Mouse (Mus musculus) G1E (cell line): Measurements from ENCODE around the gene P3h1. TPM values are rescaled to one million over a fixed set of nuclear protein-coding genes. Genes with fewer than 3 reads are reported as not detected.
A peak's percentile ranks its signal among the peaks of the same experiment; 100 is the strongest.

ENCODE experiments used
- ATAC-seq: 2 replicates; pipeline ENCODE4 v1.8.0; 2016; ENCODE audit warnings: mild to moderate bottlenecking; ENCODE audit not compliant: insufficient number of reproducible peaks, poor library complexity, low FRiP score, severe bottlenecking; ENCODE audit errors: extremely low read depth
- DNase-seq: peaks from one replicate; pipeline ENCODE4 v3.0.0; 2012; ENCODE audit warnings: low spot score
- H3K27me3 ChIP-seq: 2 replicates; pipeline ENCODE4 v1.6.1; 2012; ENCODE audit warnings: mild to moderate bottlenecking, low read length, inconsistent platforms; ENCODE audit not compliant: insufficient read depth
- H3K36me3 ChIP-seq: replicated peaks from 2 replicates; pipeline ENCODE3; 2012; ENCODE audit warnings: mild to moderate bottlenecking, inconsistent platforms
- H3K4me1 ChIP-seq: 2 replicates; pipeline ENCODE4 v1.6.1; 2012; ENCODE audit warnings: low read depth, low read length, inconsistent platforms, mixed read lengths; ENCODE audit not compliant: insufficient read depth
- H3K4me3 ChIP-seq: 2 replicates; pipeline ENCODE4 v1.5.1; 2012; ENCODE audit warnings: low read depth, mild to moderate bottlenecking, inconsistent platforms, low read length, moderate library complexity, mixed read lengths
- H3K9me3 ChIP-seq: replicated peaks from 2 replicates; pipeline ENCODE4 v1.6.1; 2012; ENCODE audit warnings: inconsistent platforms
- CTCF ChIP-seq: IDR thresholded peaks from 2 replicates; pipeline ENCODE4 v1.5.1; 2012; ENCODE audit warnings: low read depth, low read length, inconsistent platforms, mixed read lengths
- GATA1 ChIP-seq: IDR thresholded peaks from 2 replicates; pipeline ENCODE4 v1.6.1; 2012; ENCODE audit warnings: borderline replicate concordance, low read length, inconsistent platforms, mixed read lengths
- GATA2 ChIP-seq: IDR thresholded peaks from 2 replicates; pipeline ENCODE4 v1.6.1; 2012; ENCODE audit warnings: low read depth, low read length, inconsistent platforms, borderline replicate concordance
- POLR2AphosphoS5 ChIP-seq: IDR thresholded peaks from 2 replicates; pipeline ENCODE4 v1.6.1; 2012; ENCODE audit warnings: low read depth, low read length, inconsistent platforms; ENCODE audit not compliant: insufficient replicate concordance
- TAL1 ChIP-seq: conservative IDR thresholded peaks from 2 replicates; pipeline ENCODE4 v1.6.1; 2012; ENCODE audit warnings: low read depth, low read length, inconsistent platforms, mixed read lengths
- polyA plus RNA-seq: library from polyadenylated mRNA; stranded (reverse); fragments of >175 nt; gene quantifications from 2 replicates; pipeline ENCODE4 v1.2.3, GENCODE M21; 2012
- total RNA-seq, 2 experiments: library from RNA; stranded (forward) in 1 of 2; stranded (reverse) in 1 of 2; fragments of 200-1000 nt in 1 of 2; fragments of >200 nt in 1 of 2; fragmentation: Nextera tagmentation in 1 of 2; gene quantifications; 2 replicates each; pipeline ENCODE4 v1.2.3; 2014 to 2017

P3h1 gene
- total RNA-seq (2014; fragmentation: Nextera tagmentation) (9.3 and 14.1 TPM in 2 replicates), total RNA-seq (2017) (4.6 and 6.0 TPM in 2 replicates), polyA plus RNA-seq (5.9 and 6.6 TPM in 2 replicates)

GRCm38 (mm10) chr4:119232410-119233255 is at the start of gene P3h1, which contains the start of gene AU022252:
Gene P3h1, plus strand, starts transcription at chr4:119232915.
Gene AU022252, minus strand, starts transcription at chr4:119232712.
- Histone ChIP-seq H3K4me3 (peak within 1 kb of the TSS; percentile 94), H3K4me1 (peaks cover 20% of the 10 kb centered on the region), H3K27me3 (no peaks in the 10 kb centered on the region), H3K9me3 (no peaks in the 10 kb centered on the region), H3K36me3 (peaks cover 49% of the 10 kb centered on the region)
- ATAC-seq (peak; percentile 98), DNase-seq (peak; percentile 98)
- TF ChIP-seq TAL1 = no peak
- no peak for TF ChIP-seq GATA1
- no peak for TF ChIP-seq GATA2
- TF ChIP-seq POLR2AphosphoS5 = no peak
- no peak for TF ChIP-seq CTCF

- DNase-seq (no peak), ATAC-seq (no peak)
- Histone ChIP-seq H3K36me3 (peaks cover 98% of the 10 kb centered on the region), H3K4me1 (peaks cover 84% of the 10 kb centered on the region), H3K27me3 (no peaks in the 10 kb centered on the region), H3K9me3 (no peaks in the 10 kb centered on the region), H3K4me3 (no peak overlapping the region)
- TF ChIP-seq GATA2 = no peak
- no peak for TF ChIP-seq CTCF
- TF ChIP-seq TAL1 = no peak
- TF ChIP-seq POLR2AphosphoS5 = no peak
- TF ChIP-seq GATA1 = no peak
Measured at GRCm38 (mm10) chr4:119183525-119183924, 49.2 kb upstream of the P3h1 start.

GRCm38 (mm10) chr4:119185771-119186170 is 46.9 kb upstream of the P3h1 start:
- TF ChIP-seq GATA2 (no peak), TAL1 (no peak), GATA1 (no peak), POLR2AphosphoS5 (no peak), CTCF (no peak)

GRCm38 (mm10) chr4:119188060-119188785 is 44.5 kb upstream of the P3h1 start:
- Histone ChIP-seq H3K9me3 (no peaks in the 10 kb centered on the region), H3K36me3 (peaks cover 53% of the 10 kb centered on the region), H3K4me3 (peak overlapping the region; percentile 75), H3K4me1 (peaks cover 77% of the 10 kb centered on the region), H3K27me3 (no peaks in the 10 kb centered on the region)
- DNase-seq (peak; percentile 54), ATAC-seq (no peak)
- TF ChIP-seq GATA2 (no peak), POLR2AphosphoS5 (no peak), TAL1 (no peak), CTCF (no peak), GATA1 (no peak)

More at GRCm38 (mm10) chr4:119185771-119186170, 46.9 kb upstream of the P3h1 start:
- no peak for ATAC-seq
- Histone ChIP-seq H3K27me3 (no peaks in the 10 kb centered on the region), H3K9me3 (no peaks in the 10 kb centered on the region), H3K36me3 (peaks cover 77% of the 10 kb centered on the region), H3K4me3 (peak overlapping the region; percentile 61; the same call in 1 of the 2 replicates), H3K4me1 (peaks cover 78% of the 10 kb centered on the region)
- no peak for DNase-seq

- TF ChIP-seq CTCF (no peak), POLR2AphosphoS5 (no peak), TAL1 (no peak), GATA2 (no peak), GATA1 (no peak)
- no peaks in the 10 kb centered on the region for H3K27me3 ChIP-seq
- ATAC-seq (no peak), DNase-seq (no peak)
- H3K4me3 ChIP-seq = peak overlapping the region; percentile 75
- peaks cover 41% of the 10 kb centered on the region for H3K36me3 ChIP-seq
- H3K9me3 ChIP-seq = no peaks in the 10 kb centered on the region
- H3K4me1 ChIP-seq = peaks cover 79% of the 10 kb centered on the region
Measured at GRCm38 (mm10) chr4:119189392-119189791, 43.3 kb upstream of the P3h1 start.
